Mouse (Mus musculus) adrenal gland, postnatal 36 days (tissue): ENCODE measurements around the gene Synj1. TPM values are rescaled to one million over a fixed set of nuclear protein-coding genes. Genes with fewer than 3 reads are reported as not detected.

Source experiments
- DNase-seq, 2 experiments: peaks; one replicate each; pipeline ENCODE4 v3.0.0; 2021; ENCODE audit warnings: mixed read lengths in 1 of 2
- microRNA-seq: library from miRNA; unstranded; fragments of <30 nt; microRNA quantifications from one replicate; pipeline ENCODE4 v1.2.0, GENCODE M21; 2021
- total RNA-seq, 2 experiments: library from RNA; stranded (reverse); gene quantifications; 2 replicates each; pipeline ENCODE4 v1.2.3; 2021

The Synj1 gene
- total RNA-seq, 2 experiments from 2014 or later = 43.0 to 61.4 TPM

DNA sequence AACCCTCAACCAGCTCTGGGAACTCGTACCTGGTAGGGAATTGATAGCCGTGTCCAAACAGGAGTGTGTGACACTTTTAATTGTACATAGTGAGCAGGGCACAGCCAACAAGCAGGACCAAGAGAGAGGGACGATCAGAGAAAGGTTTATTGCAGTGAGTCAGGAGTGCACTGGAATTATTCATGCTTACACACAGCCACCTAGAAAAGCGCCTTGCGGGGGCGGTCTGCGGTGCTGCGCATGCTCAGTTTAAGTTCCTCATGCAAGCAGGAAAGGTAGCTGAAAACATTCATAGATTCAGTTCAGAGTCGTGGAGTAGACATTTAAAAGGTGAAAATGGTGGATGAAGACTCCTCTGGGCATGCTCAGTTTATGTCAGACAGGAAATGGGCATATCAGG lies 120.4 kb downstream of the Synj1 start:
- DNase-seq = no peak

Small RNA genes lying within 50 kb of the gene (microRNA-seq; reads per million reads assigned to microRNA genes)
- not detected for gene Gm22933

Other genes with a start within 250 kb of the Synj1 start
- 10 to 100 TPM; 13.0 to 18.7 TPM for gene Urb1, start 200.9 kb downstream of the Synj1 start, total RNA-seq
- gene Eva1c, start 184.6 kb downstream of the Synj1 start, total RNA-seq = 1 to 10 TPM; 2.8 to 7.5 TPM
- 10 to 100 TPM; 32.3 to 34.8 TPM for gene Cfap298, start 76.2 kb downstream of the Synj1 start, total RNA-seq
- 10 to 100 TPM; 44.3 to 62.3 TPM for gene Paxbp1, start 33.2 kb upstream of the Synj1 start, total RNA-seq
- not detected for gene 4932438H23Rik, start 83.8 kb upstream of the Synj1 start, total RNA-seq
- gene Olig2, start 214.1 kb upstream of the Synj1 start, total RNA-seq = not detected